Mouse (Mus musculus) cerebellum, adult 18-20 months (tissue): ENCODE measurements at regions not wholly inside any gene's neighbourhood (a gene's known extent, or its start where the extent isn't known, plus 50 kb on each side); places are given as distances from the start of the nearest gene placed in this dataset.

Source experiments
- DNase-seq, 2 experiments: peaks; one replicate each; pipeline ENCODE4 v3.0.0; 2021

GRCm38 (mm10) chr7:36352761-36353160, 345.2 kb upstream of the Tshz3 start:
- DNase-seq, result no peak

DNA sequence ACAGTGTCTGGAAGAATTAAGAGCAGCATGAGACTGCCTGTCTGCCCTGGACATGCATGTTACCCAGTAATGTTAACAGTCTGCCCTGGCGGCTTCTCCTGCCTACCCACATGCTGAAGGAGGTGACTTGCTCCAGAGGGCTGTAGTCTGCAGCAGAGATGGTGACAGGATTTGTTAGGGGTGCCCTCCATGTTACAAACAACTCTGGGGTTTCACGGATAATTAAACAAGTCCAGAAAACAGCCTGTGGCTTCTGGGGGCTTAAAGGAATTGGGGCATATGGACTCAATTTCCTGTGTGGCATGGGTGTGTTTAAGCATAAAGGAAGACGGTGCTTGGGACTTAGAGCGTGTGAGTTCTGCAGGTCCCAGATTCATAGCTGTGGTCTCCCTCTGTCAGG, 347.3 kb upstream of the Tshz3 start:
- no peak for DNase-seq

- DNase-seq, result no peak
Measured at GRCm38 (mm10) chr7:36348195-36348594, 349.7 kb upstream of the Tshz3 start.

GRCm38 (mm10) chr7:36334857-36335256, 363.1 kb upstream of the Tshz3 start:
- DNase-seq, result no peak

DNA sequence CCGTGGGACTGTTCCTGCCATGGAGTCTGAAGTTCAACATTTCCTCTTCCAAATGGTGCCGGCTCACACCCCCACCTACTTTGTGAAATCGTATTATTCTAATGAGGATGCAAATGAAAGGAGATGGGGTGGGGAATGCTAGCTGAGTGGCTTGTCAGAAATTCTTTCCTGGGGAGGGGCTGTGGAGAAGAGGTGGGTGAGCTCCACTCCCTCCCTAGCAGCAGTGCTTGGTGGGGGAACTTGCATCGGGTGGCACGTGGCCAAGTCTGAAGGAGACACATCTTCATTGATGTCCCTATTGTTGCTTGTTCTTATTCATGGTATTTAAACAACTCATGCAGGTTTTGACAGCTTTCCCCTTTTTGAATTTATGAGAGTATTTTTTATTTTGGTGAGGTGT, 363.8 kb upstream of the Tshz3 start:
- DNase-seq, result no peak

- no peak for DNase-seq
Measured at GRCm38 (mm10) chr7:36332633-36333032, 365.3 kb upstream of the Tshz3 start.

- no peak for DNase-seq
Measured at GRCm38 (mm10) chr7:36328141-36328540, 369.8 kb upstream of the Tshz3 start.

DNA sequence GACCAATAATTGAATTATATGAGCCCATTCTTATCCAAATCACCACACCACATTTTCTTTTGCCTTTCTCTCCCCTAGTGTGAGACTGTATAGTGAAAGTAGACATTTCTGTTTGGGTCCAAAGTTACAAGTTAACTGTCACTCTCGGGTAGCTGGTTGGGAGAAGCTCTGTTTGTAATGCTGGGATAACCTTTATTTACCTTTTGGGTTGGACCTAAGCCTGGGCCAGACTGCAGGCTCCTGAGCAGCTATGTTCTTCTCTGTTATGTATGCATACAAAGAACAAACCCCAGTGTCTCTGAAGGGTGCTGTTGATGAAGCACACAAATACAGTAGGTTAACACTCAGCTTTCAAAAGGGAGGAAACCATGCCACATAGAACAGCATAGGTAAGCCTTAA, 373.9 kb upstream of the Tshz3 start:
- no peak for DNase-seq

DNA sequence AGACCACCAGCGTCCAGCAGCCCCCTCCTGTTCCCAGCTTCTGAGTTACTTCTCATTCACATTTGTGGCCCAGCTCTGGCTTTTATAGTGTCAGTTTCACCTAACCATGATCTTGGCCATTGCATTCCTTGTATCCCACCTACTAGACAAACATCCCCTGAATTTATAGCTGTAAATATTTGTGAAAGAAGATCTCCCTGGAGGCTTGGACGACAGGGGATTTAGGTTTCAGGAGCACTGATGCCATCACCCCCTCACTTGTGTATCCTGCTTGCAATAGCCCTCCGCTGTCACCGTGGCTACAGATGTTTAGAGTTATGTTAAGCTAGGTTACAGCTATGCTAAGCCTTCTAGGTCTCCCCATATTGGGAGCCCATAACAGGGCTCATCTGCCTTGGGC, 375.7 kb upstream of the Tshz3 start:
- DNase-seq, result no peak

GRCm38 (mm10) chr7:36317466-36318212, 380.3 kb upstream of the Tshz3 start:
- no peak for DNase-seq

DNA sequence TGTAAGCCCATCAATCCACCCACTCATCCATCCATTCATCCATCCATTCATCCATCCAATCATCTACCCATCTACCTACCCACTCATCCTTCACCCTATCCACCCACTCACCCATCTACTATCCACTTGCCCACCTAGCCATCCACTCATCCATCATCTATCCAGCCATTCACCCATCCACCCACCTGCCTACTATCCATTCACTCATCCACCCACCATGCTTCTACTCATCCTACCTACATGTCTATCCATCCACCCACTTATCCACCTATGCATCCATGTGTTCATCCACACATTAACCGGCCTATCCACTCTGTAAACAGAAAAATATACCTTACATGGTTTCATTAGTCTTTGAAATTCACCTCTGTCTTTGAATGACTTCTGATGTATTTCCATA, 384.2 kb upstream of the Tshz3 start:
- no peak for DNase-seq

DNA sequence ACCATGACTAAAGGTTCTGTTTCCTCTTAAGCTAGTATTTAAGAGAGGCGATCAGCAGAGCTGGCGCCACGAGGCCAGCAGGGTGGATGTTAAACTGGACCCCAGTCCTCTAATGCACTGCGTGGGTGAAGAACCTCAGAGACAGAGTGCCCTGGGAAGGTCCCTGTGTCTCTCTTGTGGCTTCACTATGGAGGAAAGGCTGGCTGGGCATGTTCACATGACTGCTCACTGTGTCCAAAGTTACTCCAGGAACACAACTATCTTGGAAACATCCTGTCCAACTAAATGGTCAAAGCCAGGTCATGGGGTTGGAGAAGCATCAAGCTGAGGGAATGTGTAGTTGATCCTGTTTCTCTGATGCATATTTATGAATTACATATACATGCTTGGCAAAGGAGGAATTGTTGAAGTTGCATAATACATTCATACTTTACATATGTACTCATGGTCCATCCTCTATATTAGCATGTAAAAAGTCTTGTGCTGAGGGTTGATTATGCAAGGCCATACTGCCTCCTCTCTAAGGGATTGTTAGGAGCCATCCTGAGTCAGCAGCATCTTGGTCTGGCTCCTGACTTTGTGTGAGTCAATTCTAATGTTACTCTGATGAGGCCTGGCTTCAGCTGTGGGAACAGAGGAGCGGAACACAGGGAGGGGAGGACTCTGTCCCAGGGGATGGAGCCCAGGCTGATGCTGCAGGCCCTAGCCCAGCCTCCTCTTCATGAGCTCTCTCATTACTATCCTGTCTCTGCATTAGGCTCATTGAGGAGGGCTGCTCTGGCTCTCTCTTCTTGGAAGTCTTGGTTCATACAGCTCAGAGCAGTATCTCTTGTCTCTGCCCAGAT, 387.9 kb upstream of the Tshz3 start:
- no peak for DNase-seq

DNA sequence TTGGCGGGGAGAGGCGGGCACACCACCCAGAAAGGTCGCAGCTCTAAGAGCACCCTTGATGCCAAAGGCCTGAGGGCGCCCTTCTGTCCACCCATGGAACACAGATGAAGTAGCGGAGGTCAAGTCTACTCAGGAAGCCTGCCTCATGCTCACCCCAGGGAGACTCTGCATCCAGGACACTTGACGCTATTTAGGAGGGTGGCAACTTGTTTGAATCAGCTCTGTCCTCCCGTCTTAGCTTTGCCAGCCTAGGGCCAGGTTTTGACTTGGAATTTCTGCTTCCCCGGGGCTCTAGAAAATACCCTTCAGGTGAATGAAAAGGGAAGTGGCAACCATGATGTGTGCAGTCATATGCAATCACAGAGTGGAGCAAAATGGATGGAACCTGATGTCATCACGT, 389.2 kb upstream of the Tshz3 start:
- no peak for DNase-seq

- no peak for DNase-seq
Measured at GRCm38 (mm10) chr7:36308106-36308620, 389.8 kb upstream of the Tshz3 start.

DNA sequence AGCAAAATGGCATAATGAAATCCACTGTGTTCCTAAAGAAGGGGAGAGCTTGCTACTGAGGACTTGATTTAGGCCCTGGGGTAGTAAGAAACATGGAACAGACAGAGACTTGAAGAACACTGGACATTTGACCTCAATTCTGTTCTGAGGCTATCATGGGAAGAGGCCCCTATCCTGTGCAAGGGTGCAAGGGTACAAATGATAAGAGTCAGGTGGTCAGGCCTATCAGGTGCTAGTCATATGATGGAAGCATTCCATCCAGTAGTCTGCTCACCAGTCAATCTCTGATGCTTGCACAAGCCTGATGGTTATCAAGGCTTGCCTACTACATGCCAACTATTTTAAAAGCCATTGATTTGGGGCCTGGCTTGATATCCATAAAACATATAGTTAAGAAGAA, 420.6 kb upstream of the Tshz3 start:
- DNase-seq, result no peak

- no peak for DNase-seq
Measured at GRCm38 (mm10) chr7:36268966-36269365, 429.0 kb upstream of the Tshz3 start.

DNA sequence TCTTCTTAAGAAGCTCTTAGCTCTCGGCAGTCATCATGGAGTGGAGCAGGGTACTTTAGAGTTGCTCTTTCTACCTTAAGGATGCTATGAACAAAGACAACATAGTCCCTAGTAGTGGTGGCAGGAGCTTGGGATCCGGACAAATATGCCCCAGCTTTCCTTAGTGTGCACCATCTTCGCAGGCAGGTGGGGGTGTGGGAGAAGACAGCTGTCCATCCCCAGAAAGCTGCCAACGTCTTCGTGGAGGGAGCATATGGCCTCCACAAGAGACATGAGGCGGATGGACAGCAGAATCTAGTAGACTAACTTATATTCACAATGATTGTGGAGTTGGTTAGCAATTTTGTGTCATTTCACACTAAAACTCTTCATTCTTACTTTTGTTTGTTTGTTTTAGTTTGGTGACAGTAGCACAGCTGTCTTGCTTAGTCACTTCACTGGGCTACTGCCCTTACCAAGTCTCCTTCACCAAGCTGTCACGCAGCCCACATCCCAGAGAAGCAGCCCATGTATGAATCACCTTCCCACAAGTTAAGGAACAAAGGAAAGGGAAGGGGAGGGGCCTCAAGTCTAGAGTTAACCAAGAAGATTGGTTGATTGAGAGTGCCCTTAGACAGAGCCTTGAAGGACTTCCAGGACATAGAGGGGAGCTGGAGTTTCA, 432.6 kb upstream of the Tshz3 start:
- no peak for DNase-seq

DNA sequence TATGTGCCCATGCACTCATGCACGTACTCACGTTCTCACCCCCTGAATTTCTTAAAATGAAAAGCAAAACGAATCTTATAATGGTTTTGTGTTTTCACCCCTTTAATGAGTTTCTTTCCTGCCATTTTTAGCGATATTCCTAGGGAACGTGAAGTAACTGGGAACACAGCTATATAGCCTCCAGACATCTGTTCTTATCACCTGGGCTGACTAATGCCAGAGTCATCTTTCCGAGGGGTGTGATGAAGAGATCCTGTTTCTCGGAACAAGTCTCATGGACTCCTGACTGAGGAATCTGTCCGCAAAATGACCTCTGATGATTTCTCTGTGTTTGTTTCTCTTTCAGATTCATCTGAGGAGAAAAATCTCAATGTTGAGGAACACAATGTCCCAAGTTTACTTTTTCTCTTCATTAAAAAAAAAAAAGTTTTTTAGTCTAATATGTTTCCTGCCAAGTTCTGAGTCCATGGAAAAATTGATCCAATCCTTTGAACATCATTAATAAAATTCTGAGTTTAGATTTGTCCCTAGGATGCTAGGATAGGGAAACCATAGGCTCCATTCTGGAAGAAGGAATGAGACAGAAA, 435.7 kb upstream of the Tshz3 start:
- DNase-seq, result no peak

DNA sequence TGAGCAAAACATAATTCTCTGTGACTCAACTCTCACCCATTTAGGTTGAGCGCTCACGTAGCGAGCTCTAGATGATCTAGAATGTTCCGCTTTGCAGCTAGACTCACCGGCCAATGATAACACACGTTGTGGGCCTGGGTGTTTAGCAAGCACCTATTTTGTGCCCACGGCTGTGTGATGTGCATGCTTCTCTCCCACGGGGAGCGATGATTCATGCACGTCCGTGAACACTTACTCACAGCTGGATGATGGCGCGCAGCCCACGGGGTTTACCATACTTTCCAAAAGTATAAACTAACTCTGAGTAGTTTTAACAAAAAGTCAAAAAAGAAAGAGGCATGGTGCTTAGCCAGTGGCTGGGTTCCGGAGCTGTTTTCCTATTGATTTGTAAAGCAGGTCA, 440.8 kb upstream of the Tshz3 start:
- no peak for DNase-seq

GRCm38 (mm10) chr7:36247356-36247755, 444.6 kb upstream of the Zfp507 start:
- DNase-seq, result no peak

DNA sequence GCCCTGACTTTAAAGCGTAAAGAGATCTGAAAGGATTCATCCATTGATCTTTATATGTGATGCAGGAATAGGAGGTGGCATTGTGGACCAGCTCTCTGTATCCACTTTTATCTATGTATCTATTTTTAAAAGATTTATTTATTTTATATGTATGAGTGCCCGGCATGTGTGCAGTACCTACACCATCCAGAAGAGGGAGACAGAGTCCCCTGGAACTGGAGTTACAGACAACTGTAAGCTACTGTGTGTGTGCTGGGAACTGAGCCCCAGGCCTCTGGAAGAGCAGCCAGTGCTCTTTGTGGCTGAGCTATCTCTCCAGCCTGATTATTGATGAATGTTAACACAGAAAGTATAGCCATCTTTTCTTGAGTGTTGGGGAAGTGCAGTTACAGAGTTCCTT, 433.9 kb upstream of the Zfp507 start:
- DNase-seq, result no peak

DNA sequence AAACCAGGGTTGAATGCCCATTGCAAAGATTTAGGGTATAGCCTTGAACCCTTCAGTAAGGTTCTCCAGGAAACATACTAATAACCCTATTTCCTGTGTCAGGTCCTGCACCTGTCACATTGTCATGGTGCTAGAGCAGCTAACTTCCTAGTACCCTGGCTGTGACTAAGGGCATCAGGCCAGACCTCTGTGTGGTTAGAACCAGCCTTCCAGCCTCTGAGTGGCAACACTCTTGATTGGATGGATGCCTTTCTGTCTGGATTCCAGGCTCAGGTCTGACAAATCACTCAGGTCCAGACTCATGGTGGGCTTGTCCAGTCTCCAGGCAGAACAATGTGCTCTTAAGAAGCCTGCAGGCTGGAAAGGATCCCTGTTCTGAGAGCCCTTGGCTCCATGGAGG, 426.2 kb upstream of the Zfp507 start:
- no peak for DNase-seq

GRCm38 (mm10) chr7:36224416-36224815, 421.6 kb upstream of the Zfp507 start:
- DNase-seq, result no peak
